Mouse (Mus musculus): ENCODE data around the gene Rgs19.

The Rgs19 gene

GRCm38 (mm10) chr2:181693339-181694280, at the start of gene Rgs19:
Rgs19 (minus strand) TSS chr2:181693977.
- DNase-seq (ENCODE audit: low spot score): no peak

- no peak for DNase-seq (ENCODE audit: low spot score)
These were observed 36.3 kb upstream of the Rgs19 start for GRCm38 (mm10) chr2:181730051-181730450.

GRCm38 (mm10) chr2:181727659-181728262, 34.0 kb upstream of the Rgs19 start:
- no peak for DNase-seq (ENCODE audit: low spot score)

GRCm38 (mm10) chr2:181722213-181722612, 28.4 kb upstream of the Rgs19 start:
- DNase-seq (ENCODE audit: low spot score): peak; percentile 6

GRCm38 (mm10) chr2:181721200-181721599, 27.4 kb upstream of the Rgs19 start:
- DNase-seq (ENCODE audit: low spot score): no peak

- DNase-seq (ENCODE audit: low spot score): no peak
These were observed 26.3 kb upstream of the Rgs19 start for GRCm38 (mm10) chr2:181720061-181720460.

GRCm38 (mm10) chr2:181716991-181717390, 23.2 kb upstream of the Rgs19 start:
- no peak for DNase-seq (ENCODE audit: low spot score)

GRCm38 (mm10) chr2:181715382-181715781, 21.6 kb upstream of the Rgs19 start:
- DNase-seq (ENCODE audit: low spot score): no peak

- no peak for DNase-seq (ENCODE audit: low spot score)
These were observed 21.1 kb upstream of the Rgs19 start, which contains the start of gene Oprl1 for GRCm38 (mm10) chr2:181714903-181715326. Oprl1 (plus strand) TSS chr2:181715016.

- DNase-seq (ENCODE audit: low spot score): no peak
These were observed 20.0 kb upstream of the Rgs19 start for GRCm38 (mm10) chr2:181713749-181714148.

GRCm38 (mm10) chr2:181706668-181707067, 12.9 kb upstream of the Rgs19 start:
- no peak for DNase-seq (ENCODE audit: low spot score)

- no peak for DNase-seq (ENCODE audit: low spot score)
These were observed 4.5 kb upstream of the Rgs19 start, which contains the start of gene Lkaaear1 for GRCm38 (mm10) chr2:181698241-181698640. Lkaaear1 (minus strand) TSS chr2:181698442.

- no peak for DNase-seq (ENCODE audit: low spot score)
These were observed 3.1 kb upstream of the Rgs19 start for GRCm38 (mm10) chr2:181696801-181697420.

- no peak for DNase-seq (ENCODE audit: low spot score)
These were observed 2.0 kb upstream of the Rgs19 start for GRCm38 (mm10) chr2:181695776-181696175.

- no peak for DNase-seq (ENCODE audit: low spot score)
These were observed 804 bp upstream of the Rgs19 start for GRCm38 (mm10) chr2:181694581-181694980.

GRCm38 (mm10) chr2:181692304-181692703, 1.5 kb downstream of the Rgs19 start:
- DNase-seq (ENCODE audit: low spot score): no peak

GRCm38 (mm10) chr2:181691571-181691970, 2.2 kb downstream of the Rgs19 start:
- DNase-seq (ENCODE audit: low spot score): no peak

GRCm38 (mm10) chr2:181691083-181691482, 2.7 kb downstream of the Rgs19 start:
- DNase-seq (ENCODE audit: low spot score): no peak

- DNase-seq (ENCODE audit: low spot score): no peak
These were observed 4.2 kb downstream of the Rgs19 start for GRCm38 (mm10) chr2:181689466-181690160.

- no peak for DNase-seq (ENCODE audit: low spot score)
These were observed 6.2 kb downstream of the Rgs19 start for GRCm38 (mm10) chr2:181687586-181687985.

- DNase-seq (ENCODE audit: low spot score): no peak
These were observed 8.1 kb downstream of the Rgs19 start for GRCm38 (mm10) chr2:181685686-181686085.

- no peak for DNase-seq (ENCODE audit: low spot score)
These were observed 9.1 kb downstream of the Rgs19 start for GRCm38 (mm10) chr2:181684713-181685112.
